Mouse (Mus musculus) CH12.LX (cell line): ENCODE data around the gene Cep170.
A peak's percentile ranks its signal among the peaks of the same experiment; 100 is the strongest.

Source experiments
- CTCF ChIP-seq, 2 experiments: IDR thresholded peaks in 1 of 2; conservative IDR thresholded peaks in 1 of 2; 2 replicates each; pipeline ENCODE4 v1.5.1; 2011 to 2012; ENCODE audit warnings: low read depth in 2 of 2, low read length in 2 of 2, improper control_type of control experiment in 1 of 2, inconsistent platforms in 1 of 2, mild to moderate bottlenecking in 1 of 2, moderate library complexity in 1 of 2
- ZC3H11A ChIP-seq: IDR thresholded peaks from 2 replicates; pipeline ENCODE4 v1.6.1; 2012; ENCODE audit warnings: low read depth, mild to moderate bottlenecking, inconsistent platforms, low read length, improper control_type of control experiment

DNA sequence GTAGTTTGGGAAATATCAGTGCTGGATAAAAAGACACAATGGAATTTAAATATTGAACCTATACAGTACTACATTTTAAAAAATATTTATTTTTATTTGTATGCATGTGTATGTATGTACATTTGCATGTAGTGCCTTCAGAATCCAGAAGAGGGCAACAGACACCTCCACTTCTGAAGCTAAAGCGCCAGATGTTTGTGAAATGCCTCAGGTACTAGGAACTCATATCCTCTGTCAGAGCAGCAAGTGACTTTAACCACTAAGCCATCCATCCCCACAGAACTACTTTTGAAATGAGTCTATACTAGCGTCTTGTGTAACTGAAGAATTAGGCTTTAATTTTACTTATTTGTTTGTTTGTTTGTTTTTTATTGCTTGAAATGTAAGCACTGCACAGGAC lies 101.4 kb downstream of the Cep170 start:
- peak; percentile 69 for TF ChIP-seq ZC3H11A
- TF ChIP-seq CTCF (conservative IDR thresholded peaks at IDR 0.05 in 1 of 2, IDR thresholded peaks at IDR 0.05 in 1 of 2; ENCODE audit: low read depth in 2 of 2, low read length in 2 of 2): peak; percentile 36 to 86; a peak in 2 of 4 replicates
